Mouse (Mus musculus) small intestine, adult 2 months (tissue): ENCODE data around the gene C5ar1. TPM values are rescaled to one million over a fixed set of nuclear protein-coding genes. Genes with fewer than 3 reads are reported as not detected.

Experiments
- H3K27ac ChIP-seq: fragments of 200-500 bp; 2 replicates; pipeline ENCODE4 v1.5.1; 2012; ENCODE audit warnings: low read depth, low read length, control low read depth, inconsistent platforms; ENCODE audit not compliant: insufficient read depth
- H3K27me3 ChIP-seq: fragments of 200-500 bp; 2 replicates; pipeline ENCODE4 v1.6.1; 2012; ENCODE audit warnings: mild to moderate bottlenecking, moderate library complexity, low read length, inconsistent platforms; ENCODE audit not compliant: control insufficient read depth, insufficient read depth
- H3K36me3 ChIP-seq: fragments of 200-500 bp; 2 replicates; pipeline ENCODE4 v1.6.1; 2012; ENCODE audit warnings: mild to moderate bottlenecking, low read length, control low read depth, inconsistent platforms; ENCODE audit not compliant: control insufficient read depth, insufficient read depth
- H3K4me1 ChIP-seq: fragments of 200-500 bp; 2 replicates; pipeline ENCODE4 v1.6.1; 2012; ENCODE audit warnings: low read length, inconsistent platforms, mixed read lengths; ENCODE audit not compliant: control insufficient read depth, insufficient read depth, insufficient read length
- H3K4me3 ChIP-seq: fragments of 200-500 bp; 2 replicates; pipeline ENCODE4 v1.5.1; 2012; ENCODE audit warnings: low read depth, mild to moderate bottlenecking, control low read depth, inconsistent platforms, low read length, moderate library complexity
- CTCF ChIP-seq: fragments of 200-500 bp; IDR thresholded peaks from 2 replicates; pipeline ENCODE4 v1.5.1; 2012; ENCODE audit warnings: low read depth, mild to moderate bottlenecking, control low read depth, inconsistent platforms, low read length, moderate library complexity, mixed read lengths; ENCODE audit not compliant: insufficient replicate concordance, insufficient read length; ENCODE audit errors: extremely low read depth
- POLR2A ChIP-seq: fragments of 200-500 bp; IDR thresholded peaks from 2 replicates; pipeline ENCODE4 v1.6.1; 2012; ENCODE audit warnings: low read depth, mild to moderate bottlenecking, control low read depth, inconsistent platforms, low read length, moderate library complexity
- WGBS: fragments of 180-500 bp; shearing (Covaris S2); methylation state at CpG from one replicate; pipeline ENCODE4 v1.1.7; 2018; 5-methylcytosine and 5-hydroxymethylcytosine counted together
- polyA plus RNA-seq: library from polyadenylated mRNA; depleted of rRNA; stranded (reverse); fragments of >200 nt; gene quantifications from 2 replicates; pipeline ENCODE4 v1.2.3, GENCODE M21; 2012

Gene C5ar1
- polyA plus RNA-seq, 1 experiment = 5.7 TPM

GRCm38 (mm10) chr7:16286026-16286961 is 27.0 kb upstream of the C5ar1 start, which contains the start of gene Ccdc9:
Ccdc9 (minus strand) TSS chr7:16286795.
- H3K4me1 ChIP-seq = no peaks in the 10 kb centered on the region
- H3K4me3 ChIP-seq = peak within 1 kb of the TSS; percentile 76
- no peaks in the 10 kb centered on the region for H3K27me3 ChIP-seq
- WGBS = 2% methylated on average over 70 of the region's 70 CpGs
- H3K27ac ChIP-seq = peak within 1 kb of the TSS; percentile 56
- TF ChIP-seq POLR2A (no peak; the same call in none of the 2 replicates), CTCF (no peak)
- peaks cover 28% of the 10 kb centered on the region for H3K36me3 ChIP-seq

- Histone ChIP-seq H3K4me3 (peak overlapping the region; percentile 76), H3K27ac (peak overlapping the region; percentile 56), H3K4me1 (no peaks in the 10 kb centered on the region), H3K36me3 (peaks cover 36% of the 10 kb centered on the region), H3K27me3 (no peaks in the 10 kb centered on the region)
- 2% methylated on average over 14 of the region's 14 CpGs for WGBS
- no peak for TF ChIP-seq CTCF
- TF ChIP-seq POLR2A = no peak
Measured at GRCm38 (mm10) chr7:16285450-16286025, 26.2 kb upstream of the C5ar1 start.

DNA sequence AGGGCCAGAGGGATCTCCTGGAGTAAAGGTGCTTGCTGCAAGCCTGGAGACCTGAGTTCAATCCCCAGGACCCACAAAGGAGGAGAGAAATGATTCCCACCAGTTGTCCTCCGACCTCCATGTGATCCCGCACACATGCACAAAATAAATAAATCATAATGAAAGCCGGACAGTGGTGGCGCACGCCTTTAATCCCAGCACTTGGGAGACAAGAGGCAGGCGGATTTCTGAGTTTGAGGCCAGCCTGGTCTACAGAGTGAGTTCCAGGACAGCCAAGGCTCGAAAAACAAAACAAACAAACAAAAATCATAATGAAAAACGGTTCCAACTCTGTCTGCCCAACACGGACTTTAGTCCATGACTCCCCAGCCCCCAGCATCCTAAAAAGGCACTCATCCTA is 25.6 kb upstream of the C5ar1 start:
- Histone ChIP-seq H3K4me1 (no peaks in the 10 kb centered on the region), H3K27ac (peak overlapping the region; percentile 56), H3K27me3 (no peaks in the 10 kb centered on the region), H3K4me3 (peak overlapping the region; percentile 76), H3K36me3 (peaks cover 41% of the 10 kb centered on the region)
- no peak for TF ChIP-seq POLR2A
- no peak for TF ChIP-seq CTCF
- WGBS = 44% methylated on average over 9 of the region's 9 CpGs

GRCm38 (mm10) chr7:16284001-16284400 is 24.7 kb upstream of the C5ar1 start:
- TF ChIP-seq POLR2A (no peak), CTCF (no peak)
- WGBS = 94% methylated on average over 8 of the region's 8 CpGs
- H3K27me3 ChIP-seq = no peaks in the 10 kb centered on the region
- no peaks in the 10 kb centered on the region for H3K4me1 ChIP-seq
- no peak overlapping the region for H3K4me3 ChIP-seq
- peaks cover 43% of the 10 kb centered on the region for H3K36me3 ChIP-seq
- H3K27ac ChIP-seq = no peak overlapping the region

- Histone ChIP-seq H3K4me3 (no peak overlapping the region), H3K4me1 (no peaks in the 10 kb centered on the region), H3K27ac (no peak overlapping the region), H3K27me3 (no peaks in the 10 kb centered on the region), H3K36me3 (peaks cover 53% of the 10 kb centered on the region)
- 94% methylated on average over 13 of the region's 13 CpGs for WGBS
- no peak for TF ChIP-seq CTCF
- TF ChIP-seq POLR2A = no peak
Measured at GRCm38 (mm10) chr7:16282334-16282733, 23.0 kb upstream of the C5ar1 start.

GRCm38 (mm10) chr7:16280721-16281120 is 21.4 kb upstream of the C5ar1 start:
- WGBS = 89% methylated on average over 11 of the region's 11 CpGs
- Histone ChIP-seq H3K36me3 (peaks cover 62% of the 10 kb centered on the region), H3K4me1 (peaks cover 7% of the 10 kb centered on the region; the same call in 1 of the 2 replicates)

More at GRCm38 (mm10) chr7:16280721-16281120, 21.4 kb upstream of the C5ar1 start:
- H3K27ac ChIP-seq = no peak overlapping the region
- TF ChIP-seq POLR2A (no peak), CTCF (no peak)
- no peaks in the 10 kb centered on the region for H3K27me3 ChIP-seq
- no peak overlapping the region for H3K4me3 ChIP-seq
